Mouse (Mus musculus) heart, postnatal 0 days (tissue): Measurements from ENCODE around the gene Slc35f6.

Source experiments
- CTCF ChIP-seq: IDR thresholded peaks from 2 replicates; pipeline ENCODE4 v1.5.1; 2016; ENCODE audit warnings: antibody characterized with exemption, control low read depth, low read depth
- EP300 ChIP-seq: IDR thresholded peaks from 2 replicates; pipeline ENCODE4 v1.6.1; 2016; ENCODE audit warnings: antibody characterized with exemption, low read depth

- TF ChIP-seq EP300: no peak
- TF ChIP-seq CTCF: no peak
These were observed 37.7 kb upstream of the Slc35f6 start for GRCm38 (mm10) chr5:30609918-30610645.
